Mouse (Mus musculus) lung, adult 18-20 months (tissue): ENCODE results near the gene Cdc42ep2.
"Not testable (repeated sequence)": the region's sequence is repeated elsewhere in the genome, so short reads cannot be mapped to it uniquely, and the experiment has no call there.

Source experiments
- DNase-seq, 2 experiments: peaks; one replicate each; pipeline ENCODE4 v3.0.0; 2022; ENCODE audit warnings: mixed read lengths in 2 of 2

Cdc42ep2 gene

GRCm38 (mm10) chr19:5912103-5913006 is 12.3 kb downstream of the Cdc42ep2 start:
- DNase-seq = peak; percentile 98 to 99

- no peak for DNase-seq
Observed at GRCm38 (mm10) chr19:5911430-5912102, 13.1 kb downstream of the Cdc42ep2 start.

GRCm38 (mm10) chr19:5910221-5910620 is 14.4 kb downstream of the Cdc42ep2 start:
- DNase-seq = no peak

- DNase-seq = no peak
Observed at GRCm38 (mm10) chr19:5907275-5907674, 17.3 kb downstream of the Cdc42ep2 start.

DNA sequence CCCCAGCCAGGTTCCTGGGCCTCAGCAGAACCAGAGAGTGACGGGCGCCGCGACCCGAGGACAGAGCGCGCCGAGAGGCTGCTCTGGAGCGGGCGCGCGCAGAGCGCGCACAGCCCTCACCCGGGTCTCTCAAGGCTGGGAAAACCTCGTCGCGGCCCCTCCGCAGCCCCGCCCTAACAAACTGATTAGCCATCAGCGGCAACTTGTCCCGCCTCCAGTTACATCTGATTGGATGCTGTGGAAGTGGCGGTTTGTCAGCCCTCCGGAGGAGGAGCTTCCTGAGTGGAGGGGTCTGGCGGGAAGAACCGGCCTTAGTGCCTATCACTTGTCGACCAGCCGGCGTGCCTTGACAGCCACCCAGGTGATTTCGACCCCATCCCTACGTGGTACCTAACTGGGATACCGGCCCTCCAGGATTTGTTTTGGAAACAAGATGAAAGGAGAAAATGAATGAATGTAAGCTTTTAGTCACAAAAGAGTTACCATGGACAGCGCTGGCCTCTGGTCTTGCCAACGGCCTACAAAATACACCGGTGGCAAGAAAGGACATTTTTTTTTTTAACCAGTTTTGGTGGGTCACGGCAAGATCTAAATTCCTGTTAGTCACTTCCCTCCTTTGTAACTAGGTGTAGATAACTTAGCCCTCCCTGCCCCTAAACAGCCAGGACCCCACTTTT is 30.5 kb downstream of the Cdc42ep2 start, which contains the start of gene Tigd3:
Gene Tigd3, minus strand, starts transcription at position 148 of the 677 bp plus-strand sequence.
- peak; percentile 95 to 96 for DNase-seq

GRCm38 (mm10) chr19:5893282-5894001 is 31.2 kb downstream of the Cdc42ep2 start:
- no peak for DNase-seq

DNA sequence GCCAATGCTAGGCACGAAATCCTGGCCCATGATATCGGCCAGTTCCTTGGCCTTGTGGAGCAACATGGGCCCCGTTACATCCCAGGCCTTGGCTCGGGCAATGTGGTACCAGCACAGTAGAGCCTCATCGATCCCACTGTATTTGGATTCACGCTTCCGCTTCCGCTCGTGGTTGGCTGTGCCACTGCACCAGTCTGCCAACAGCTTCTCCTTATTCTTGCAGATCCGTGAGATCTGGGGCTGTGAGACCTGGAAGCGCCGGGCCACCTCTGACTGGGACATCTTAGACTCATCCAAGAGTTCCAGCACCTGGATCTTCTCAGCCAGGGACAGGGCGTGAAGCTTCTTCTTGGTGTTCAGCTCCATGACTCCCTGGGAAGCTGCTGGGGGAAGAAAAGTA is 31.9 kb downstream of the Cdc42ep2 start:
- DNase-seq = no peak

DNA sequence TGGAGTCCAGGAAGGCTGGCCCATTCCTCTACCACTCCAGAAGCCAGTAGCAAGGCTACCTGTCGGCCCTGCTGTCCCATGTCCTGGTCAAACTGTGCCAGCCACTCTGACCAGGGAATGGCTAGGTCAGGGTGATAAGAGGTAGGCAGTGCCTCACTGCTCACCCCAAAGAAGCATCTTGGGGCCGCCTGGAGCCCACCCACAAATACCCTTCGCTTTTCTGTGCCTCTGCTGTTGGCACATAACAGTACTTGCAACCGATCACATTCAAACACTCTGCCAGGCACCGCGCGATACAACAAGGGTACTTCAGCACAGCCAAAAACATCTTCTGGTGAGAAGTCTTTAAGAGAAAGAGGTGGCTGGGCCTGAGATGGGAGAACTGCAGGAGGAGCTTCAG is 32.4 kb downstream of the Cdc42ep2 start:
- no peak for DNase-seq

- no peak for DNase-seq
Observed at GRCm38 (mm10) chr19:5891521-5892258, 32.9 kb downstream of the Cdc42ep2 start.

DNA sequence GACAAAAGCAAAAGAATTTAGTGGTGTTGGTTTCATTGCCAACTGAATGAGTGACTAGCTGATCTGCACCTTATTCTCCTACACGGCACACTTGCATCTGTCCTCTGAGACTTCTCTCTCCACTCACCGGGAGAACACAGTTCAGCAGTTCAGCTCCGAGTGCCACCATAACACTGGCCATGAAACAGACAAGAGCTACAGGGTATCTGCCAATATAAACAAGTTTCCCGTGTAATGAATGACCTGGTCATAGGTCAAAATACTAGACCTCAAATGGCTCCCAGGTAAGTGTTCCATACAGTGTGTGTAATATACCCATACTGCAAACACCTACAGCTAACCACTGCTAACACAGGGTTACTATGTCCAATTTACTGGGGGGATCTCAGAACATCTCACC is 35.4 kb downstream of the Cdc42ep2 start:
- DNase-seq = no peak

DNA sequence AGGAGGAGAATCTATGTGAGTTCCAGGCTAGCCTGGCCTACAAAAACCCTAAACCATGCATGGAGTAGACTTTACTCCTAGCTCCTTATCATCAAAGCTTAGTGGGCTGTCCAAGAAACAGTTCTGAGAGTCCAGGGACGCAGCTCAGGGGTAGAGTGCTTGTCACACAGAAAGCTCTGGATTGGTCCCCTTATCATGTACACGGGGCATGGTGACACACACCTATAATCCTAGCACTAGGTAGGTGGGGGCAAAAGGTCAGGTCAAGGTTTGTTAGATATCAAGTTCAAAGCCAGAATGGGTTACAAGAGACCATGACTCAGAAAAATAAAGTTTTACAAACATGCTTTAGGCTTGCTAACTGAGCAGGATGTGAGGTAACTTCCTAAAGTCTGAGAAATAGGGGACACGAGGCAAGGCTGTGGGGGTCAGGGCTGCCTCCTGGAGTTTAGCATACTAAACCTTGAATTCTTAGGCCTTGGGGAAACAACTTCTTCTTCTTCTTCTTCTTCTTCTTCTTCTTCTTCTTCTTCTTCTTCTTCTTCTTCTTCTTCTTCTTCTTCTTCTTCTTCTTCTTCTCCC is 37.3 kb downstream of the Cdc42ep2 start:
- DNase-seq = no peak

- no peak for DNase-seq
Observed at GRCm38 (mm10) chr19:5885838-5886237, 38.8 kb downstream of the Cdc42ep2 start.

DNA sequence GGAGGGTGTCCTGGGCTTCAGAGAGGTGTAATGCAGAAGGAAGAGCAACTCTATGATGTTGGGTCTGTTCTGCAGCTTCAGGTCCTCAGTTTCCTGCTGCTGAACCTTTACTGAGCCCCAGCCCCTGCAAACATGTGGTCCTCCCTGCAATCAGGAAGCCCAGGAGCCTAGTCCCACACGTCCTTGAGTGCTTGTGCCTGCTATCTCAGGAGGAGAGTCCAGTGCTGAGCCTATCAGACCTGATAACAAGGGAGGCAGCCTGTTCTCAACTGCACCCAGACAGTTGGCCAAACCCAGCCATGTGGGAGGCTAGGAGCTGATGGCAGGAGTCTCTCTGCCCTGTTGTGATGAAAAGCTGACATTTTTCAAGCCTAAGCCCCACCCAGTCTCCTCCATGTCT is 40.7 kb downstream of the Cdc42ep2 start:
- no peak for DNase-seq

GRCm38 (mm10) chr19:5882079-5882478 is 42.5 kb downstream of the Cdc42ep2 start:
- not testable (repeated sequence) for DNase-seq

DNA sequence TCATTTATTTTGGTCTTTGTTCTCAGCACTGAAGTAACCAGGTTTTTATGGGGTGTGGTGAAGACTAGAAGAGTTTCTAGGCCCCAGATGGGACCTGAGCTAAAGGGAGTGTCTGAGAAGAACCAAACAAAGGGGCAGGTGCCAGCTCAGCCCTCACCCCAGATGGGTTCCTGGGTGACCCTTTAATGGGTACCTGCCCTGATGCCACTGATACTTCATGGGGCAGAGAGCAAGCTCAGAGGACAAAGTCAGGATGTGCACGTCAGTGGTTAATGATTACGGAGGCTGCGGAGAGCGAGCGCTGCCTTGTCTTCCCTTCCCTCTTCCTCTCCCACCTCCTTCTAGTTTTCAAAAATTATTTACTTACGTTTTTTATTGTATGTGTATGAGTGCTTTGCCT is 43.5 kb downstream of the Cdc42ep2 start:
- DNase-seq = no peak

- no peak for DNase-seq
Observed at GRCm38 (mm10) chr19:5879735-5880134, 44.9 kb downstream of the Cdc42ep2 start.

- DNase-seq = no peak
Observed at GRCm38 (mm10) chr19:5878916-5879315, 45.7 kb downstream of the Cdc42ep2 start.

DNA sequence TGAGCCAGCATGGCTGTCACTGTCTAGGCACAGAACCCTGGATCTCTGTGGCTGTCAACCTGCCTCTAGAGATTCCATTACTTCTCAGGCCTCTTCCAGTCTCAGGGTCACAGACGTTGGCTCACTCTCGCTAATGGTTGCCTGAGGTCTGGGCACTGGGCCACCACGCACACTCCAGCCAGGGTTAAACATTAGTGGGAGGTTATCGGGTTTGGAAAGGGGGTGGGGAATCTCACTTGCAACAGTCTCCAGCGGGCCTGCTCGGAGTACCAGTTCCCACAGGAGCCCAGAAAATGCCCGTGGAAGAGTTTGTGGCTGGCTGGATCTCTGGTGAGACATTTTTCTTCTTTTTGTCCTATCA is 46.3 kb downstream of the Cdc42ep2 start:
- peak; percentile 77 to 83 for DNase-seq

DNA sequence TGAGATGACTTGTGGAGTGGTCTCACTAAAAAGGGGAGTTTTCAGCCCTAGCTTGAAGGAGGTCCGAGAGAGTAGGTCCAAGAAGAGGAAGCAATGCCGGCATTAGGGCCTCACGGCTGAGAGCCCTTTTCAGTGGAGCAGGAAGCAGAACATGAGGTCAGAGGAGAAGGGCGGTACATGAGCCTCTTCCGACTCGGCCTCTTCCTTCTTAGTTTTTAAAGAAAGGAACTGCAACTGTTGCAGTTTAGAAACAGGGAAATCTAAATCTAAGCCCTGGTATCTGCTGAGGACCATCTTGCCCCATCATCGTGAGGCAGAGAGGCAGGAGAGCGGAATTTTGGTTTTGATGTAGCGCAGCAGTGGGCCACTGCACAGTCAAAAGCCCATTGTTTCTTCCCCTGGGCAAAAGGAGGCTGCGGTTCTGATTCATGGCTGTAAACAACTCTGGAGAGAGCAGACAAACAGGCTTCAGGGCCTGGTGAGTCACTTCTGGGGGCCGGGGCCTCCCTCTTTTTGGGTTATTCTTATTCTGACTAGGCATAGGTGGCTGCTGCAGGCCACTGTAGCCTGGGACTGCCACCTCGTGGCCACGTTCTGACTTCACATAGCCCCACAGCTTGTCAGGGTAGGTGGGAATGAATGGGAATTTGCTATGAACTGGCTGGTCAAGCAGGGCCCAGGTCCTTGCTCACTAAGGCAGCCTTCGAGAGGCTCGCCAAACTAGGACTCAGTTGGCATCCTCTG is 46.8 kb downstream of the Cdc42ep2 start, which contains the start of gene Slc25a45:
Gene Slc25a45, plus strand, starts transcription at position 191 of the 744 bp plus-strand sequence.
- peak; percentile 78 to 84 for DNase-seq

GRCm38 (mm10) chr19:5874969-5875480 is 49.6 kb downstream of the Cdc42ep2 start, which contains the start of gene Frmd8:
Gene Frmd8, minus strand, starts transcription at chr19:5875274.
- peak; percentile 95 to 97 for DNase-seq
